Mouse (Mus musculus) layer of hippocampus, postnatal 36 days (tissue): ENCODE data around the gene Atp1a1. TPM values are rescaled to one million over a fixed set of nuclear protein-coding genes. Genes with fewer than 3 reads are reported as not detected.

Source experiments
- DNase-seq, 2 experiments: peaks; one replicate each; pipeline ENCODE4 v3.0.0; 2022
- total RNA-seq, 2 experiments: library from RNA; stranded (reverse); gene quantifications; 2 replicates each; pipeline ENCODE4 v1.2.3; 2021

The Atp1a1 gene
- total RNA-seq, 2 experiments from 2014 or later: 462 to 484 TPM

DNA sequence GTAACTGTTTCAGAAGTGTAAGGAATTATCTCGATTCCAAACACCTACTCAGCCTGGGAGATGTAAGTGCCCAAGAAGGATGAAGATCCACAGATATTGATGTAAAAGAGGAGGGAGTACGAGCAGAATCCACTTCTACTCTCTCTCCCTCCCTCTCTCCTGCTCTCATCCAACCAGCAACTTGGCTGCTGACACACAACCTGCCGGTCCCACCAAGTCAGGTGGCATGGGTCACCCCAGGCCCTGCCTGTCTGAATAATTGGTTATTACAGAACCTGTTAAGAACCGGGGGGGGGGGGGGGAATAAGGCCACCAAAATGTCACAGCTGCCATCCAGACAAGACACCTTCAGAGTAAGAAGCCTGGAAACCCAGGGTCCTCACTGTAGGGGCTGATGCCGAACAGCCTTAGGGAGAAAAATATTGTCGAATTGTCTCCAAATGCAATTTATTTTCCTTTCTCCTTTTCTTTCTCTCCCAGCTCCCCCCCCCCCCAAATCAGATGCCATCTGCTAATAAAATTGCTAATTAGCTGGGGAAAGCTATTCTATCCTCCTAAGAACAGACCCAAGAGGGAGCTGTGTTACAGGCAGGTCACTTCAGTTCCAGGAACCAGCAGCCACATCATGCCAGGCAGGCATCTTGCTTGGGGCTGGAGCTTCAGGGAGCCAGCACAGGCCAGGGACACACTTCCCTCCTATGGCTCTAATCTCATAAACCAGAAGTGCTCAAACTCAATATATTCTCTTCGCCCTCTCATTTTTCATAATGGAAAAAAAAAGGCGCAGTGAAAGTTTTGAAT is 6.7 kb upstream of the Atp1a1 start:
- no peak for DNase-seq

DNA sequence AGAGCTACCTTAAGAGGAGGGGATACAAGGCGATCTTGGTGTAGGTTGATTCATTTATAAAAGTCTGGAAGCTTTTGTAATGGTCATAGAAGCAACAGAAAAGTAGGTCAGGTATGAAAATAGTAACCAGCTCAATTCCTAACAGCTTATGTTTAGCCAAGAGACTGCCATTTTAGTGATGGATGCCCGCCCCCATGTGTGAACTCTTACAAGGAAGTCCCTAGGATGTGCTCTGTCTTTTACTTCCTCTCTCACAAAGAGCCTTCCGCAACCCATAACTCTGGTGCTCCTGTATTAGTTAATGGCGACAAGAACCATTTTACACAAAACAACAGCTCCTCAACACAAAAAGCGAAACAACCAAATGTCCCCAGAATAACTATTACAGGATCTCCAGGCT is 4.8 kb upstream of the Atp1a1 start:
- no peak for DNase-seq

DNA sequence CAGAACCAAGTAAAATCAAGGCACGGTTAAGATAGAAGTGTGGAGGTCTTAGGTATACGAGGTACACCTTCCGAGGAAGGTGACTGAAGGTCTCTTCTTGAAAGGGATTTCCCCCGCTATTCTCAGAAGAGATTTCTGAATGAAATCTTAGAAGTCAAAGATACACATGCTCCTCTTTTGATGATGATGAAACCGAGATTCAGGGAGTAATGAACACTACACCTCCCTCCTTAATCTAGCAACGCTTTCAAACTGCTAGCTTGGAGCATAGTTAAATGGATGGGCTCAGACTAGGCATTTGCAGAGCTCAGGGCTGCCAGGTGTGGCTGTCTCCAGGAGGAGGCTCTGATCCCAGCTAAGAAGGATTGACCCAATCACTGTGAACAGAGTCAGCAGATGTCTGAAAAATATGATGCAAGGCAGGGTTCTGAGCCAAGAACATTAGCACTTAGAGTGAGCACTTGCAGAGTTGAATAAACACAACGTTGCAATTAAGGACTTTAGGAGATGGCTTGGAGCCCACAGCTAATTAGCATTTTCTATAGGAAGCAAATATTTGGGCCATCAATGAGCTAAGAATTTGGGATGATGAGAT is 2.5 kb upstream of the Atp1a1 start:
- no peak for DNase-seq

DNA sequence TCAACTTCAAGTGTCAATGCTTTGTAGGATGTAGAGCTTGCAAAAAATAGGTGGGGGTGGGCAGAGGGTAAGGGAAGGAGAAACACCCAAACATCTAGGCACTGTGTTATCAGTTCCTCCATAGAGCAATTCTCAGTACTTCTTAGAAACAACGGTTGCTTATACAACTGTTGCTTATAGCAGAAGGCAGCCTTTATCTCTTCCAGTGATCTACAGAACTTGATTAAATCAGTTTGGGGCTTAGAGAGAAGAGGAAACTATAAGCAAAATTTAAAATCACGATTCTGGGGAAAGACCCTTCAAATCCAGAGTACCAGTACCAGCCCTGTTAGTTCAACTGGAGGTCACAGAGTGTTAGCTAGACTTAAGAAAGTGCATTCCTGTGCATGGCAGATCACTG is 1.2 kb upstream of the Atp1a1 start:
- no peak for DNase-seq

DNA sequence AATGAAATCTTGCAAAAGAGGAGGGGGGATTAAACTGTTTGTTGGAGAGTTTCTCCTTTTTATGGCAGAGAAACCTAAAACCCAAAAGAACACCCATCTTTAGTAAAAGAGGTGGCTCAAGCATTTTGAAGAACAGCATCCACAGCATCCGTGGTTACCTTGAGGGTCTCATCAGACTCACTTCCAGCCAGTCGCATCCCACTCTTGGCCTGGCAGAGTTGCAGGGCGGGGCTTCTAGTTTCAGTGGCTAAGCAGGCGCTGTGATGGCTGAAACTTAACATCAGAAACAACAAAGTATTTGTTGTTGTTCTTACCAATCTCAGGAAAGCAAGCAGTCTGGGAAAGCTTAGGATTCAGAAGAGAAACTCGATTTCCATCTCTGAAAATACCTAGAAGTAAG is 807 bp upstream of the Atp1a1 start:
- no peak for DNase-seq

DNA sequence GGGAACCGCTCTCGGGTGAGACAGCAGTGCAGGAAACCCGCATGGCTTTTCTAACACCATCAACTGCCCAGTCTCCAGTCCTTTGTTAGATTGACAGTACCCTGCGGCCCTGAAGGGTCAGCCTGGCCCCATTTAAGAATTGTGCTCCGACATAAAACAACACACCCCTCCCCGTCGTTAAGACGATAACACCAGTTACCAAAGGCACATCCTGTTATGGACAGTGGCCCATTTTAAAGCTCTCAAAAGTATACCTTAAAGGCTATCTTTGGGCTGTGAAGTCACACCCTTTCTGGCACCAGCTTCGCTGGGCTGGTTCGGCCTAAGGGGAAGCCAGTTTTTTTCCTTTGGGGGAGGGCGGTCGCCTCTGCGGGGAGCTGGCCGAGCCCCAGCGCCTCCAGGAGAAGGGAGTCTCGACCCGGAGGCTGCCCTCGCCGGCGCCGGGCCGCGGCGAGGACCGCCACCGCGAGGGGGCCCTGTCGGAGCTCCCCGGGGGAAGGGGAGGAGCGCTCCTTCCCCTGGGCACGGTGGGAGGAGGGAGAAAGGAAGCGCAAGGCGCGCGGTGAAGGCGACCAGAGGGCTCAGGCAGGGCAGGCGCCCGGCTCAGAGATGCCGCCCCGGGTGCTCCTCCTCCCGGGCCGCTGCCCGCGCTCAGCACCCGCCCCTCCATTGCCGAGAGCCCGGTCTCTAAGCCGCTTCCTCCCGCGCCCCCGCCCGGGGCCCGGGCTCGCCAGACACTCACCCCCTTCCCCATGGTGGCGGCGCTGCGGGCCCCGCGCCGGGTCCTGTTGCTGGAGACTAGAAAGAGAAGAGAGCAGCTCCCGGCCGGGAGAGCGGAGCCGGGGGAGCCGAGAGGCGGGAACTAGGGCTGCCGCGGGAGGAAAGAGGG is 579 bp downstream of the Atp1a1 start:
- DNase-seq: peak; percentile 77 to 78

DNA sequence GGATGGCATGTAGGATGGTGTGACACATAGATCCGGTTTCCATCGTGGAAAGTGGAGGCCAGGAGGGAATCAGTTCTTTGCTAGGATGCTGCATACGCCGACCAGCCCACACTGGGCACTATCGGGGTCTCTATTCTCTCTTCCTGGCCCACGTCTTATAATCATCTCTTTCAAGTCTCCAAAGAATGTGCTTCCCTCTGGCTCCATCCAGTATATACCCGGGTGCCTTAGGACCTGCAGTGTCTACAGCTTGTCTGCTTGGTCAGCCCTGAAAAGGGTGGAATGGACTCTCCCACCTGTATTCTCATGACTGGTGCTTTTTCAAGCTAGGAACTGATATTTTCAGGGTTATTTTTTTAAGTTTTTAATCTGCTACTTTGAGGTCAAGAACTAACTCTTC is 1.3 kb downstream of the Atp1a1 start:
- no peak for DNase-seq

DNA sequence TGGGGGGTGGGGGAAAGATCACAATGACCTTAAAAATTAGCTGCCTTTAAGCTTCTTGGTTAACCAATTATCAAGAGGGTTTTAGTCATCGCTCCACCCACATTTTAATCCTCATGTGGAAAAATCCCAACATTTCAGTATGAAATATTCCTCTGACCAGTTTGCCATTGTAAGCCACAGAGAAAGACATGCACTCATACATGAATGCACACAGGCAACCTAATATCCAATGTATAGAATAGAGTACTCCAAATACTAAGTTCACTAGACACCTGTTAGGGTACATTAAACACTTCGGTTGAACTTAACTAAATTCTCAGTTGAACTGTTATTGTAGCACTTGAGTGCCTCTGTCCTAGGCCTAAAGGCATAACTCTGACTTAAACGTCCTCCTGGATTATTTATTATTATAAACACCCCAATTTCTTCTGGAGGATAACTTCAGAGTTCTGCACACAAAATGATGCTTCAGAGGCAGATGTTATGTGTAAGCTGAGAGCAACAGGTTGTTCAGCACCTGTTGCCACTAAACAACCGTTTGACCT is 1.9 kb downstream of the Atp1a1 start:
- no peak for DNase-seq

DNA sequence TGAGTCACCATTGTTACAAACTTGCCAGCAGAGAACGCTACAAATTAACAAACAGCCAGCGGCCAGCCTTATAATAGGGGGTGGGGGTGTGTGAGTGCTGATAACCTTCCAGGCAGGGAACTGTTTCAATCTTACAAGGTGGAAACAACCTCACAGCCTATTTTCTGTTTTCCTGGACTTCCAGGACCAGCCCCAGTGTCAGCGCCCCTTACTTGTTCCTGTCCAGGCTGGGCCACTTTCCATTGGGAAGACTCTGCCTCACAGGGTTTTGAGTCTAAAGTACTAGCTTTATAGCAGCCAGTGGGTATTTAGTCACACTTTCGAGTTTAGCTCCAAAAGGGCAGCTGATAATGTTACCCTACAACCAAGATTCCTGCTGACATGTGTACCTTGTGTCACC is 2.8 kb downstream of the Atp1a1 start:
- no peak for DNase-seq

DNA sequence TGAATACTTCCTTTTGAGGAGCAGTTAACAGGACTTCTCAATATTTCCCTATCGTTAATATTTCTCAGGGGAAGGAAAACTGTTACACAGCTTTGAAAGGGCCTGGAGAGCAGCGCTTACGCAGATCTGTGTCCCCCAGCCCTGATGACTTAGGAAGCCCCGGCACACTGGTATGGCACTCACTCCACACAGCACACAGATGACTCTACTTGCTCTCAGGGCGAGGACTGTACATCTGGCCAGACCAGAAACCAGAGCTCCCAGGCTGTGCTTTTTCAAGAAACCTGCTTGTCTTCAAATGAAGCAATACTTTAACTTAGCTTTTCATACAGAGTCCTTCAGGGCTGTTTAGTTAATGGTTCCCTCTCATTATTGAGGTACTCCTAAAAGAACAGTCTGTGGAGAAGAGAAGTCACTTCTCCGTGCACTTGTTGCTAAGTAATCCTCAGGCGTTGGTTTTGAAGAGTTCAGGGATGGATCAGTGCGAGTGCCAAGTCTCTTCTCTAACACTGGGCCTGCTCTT is 3.4 kb downstream of the Atp1a1 start:
- DNase-seq: no peak

DNA sequence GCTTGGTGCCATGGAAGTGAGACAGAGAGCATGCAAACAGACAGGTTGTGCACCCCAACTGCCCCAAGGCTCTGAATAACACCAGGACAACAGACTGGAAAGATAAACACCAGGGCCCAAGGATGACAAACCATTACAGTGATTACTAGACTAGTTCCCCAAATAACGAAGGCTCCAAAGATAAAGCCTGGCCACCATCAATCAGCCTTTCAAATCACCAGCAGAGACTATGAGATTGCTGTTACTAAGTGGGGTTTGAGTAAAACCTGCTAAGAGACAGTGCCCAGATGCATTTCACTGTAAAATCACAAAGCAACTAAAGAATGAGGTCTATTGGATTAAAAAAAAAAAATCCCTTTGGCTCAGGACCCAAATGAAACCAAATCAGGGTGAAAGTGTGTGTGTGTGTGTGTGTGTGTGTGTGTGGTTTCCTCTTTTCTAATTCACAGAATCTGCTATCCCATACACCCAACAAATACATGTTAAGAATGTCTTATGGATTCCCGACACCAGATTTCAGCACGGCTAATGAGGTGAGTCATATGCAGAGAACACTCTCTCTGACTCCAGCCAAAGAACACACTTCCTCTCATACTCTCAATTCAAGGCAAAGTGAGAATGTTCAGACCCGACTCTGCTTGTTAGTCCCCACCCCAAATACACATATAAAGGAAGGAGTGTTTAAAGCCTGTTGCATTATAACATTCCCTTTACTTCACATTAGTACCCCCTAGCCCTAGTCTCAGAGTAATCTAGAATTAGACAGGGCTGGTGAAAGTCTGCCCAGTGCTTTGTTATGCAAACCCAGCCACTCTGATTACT is 4.4 kb downstream of the Atp1a1 start:
- DNase-seq: no peak

DNA sequence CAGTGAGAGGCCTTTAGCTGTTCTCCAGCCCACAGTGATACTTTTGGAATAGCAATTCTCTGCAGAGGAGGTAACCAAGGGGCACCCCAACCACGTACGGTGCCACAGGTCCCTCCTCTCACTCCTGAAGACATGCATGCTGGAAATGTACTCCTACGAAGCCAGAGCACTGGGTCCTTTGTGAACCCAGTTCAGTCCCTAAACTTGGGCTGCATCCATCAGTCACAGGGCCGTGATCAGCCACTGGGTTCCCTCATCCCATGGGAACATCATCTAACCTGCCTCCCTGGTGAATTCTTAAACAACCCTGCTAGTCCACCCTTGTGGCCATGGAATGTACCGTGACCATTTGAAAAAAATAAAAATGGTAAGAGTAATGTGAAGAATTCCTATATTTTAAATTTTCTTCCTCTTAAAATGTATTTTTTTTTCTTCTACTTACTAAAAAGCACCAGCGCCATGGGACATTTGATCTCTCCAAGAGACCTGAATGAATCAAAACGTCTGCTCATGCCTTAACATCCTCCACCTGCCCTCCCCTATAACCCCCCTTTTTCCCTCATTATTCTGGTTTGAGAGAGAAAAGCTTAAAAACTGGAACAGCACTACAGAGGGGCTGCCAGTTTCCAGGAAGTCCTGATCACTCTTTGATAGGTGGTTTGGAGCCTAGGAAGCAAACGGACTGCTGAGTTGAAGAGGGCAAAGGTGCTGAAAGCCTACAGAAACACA is 5.1 kb downstream of the Atp1a1 start:
- DNase-seq: no peak

DNA sequence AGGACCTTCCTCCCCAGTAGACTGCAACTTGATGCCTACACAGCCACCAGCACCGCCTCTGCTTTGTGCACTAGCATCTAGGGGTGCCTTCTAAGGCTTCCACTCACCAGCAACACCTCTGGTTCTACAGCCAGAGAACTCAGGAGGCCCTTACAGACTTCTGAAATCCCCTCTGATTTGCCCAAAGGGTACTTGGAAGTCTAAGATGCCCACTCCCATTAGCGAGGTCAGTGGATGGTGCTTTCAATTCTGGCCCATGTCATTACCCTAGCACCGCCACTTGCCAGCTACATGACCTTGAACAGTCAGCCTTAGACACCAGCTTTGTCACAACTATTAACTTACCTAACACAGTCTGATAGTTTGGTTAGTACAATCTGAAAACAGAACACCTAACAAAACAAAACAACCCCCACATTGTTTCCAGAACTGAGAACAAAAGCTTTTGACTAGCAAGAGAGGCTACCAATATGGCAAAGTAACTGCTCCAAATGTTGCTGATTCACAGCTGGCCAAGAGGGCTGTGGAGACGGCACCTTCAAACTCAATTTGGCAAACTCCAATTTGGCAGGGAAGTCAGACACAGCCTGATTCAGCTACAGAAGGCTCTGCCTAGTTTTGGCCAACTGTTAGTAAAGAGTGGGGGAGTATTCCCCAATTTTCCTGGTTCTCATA is 6.1 kb downstream of the Atp1a1 start:
- DNase-seq: peak in 1 of 2 experiments; percentile 35

DNA sequence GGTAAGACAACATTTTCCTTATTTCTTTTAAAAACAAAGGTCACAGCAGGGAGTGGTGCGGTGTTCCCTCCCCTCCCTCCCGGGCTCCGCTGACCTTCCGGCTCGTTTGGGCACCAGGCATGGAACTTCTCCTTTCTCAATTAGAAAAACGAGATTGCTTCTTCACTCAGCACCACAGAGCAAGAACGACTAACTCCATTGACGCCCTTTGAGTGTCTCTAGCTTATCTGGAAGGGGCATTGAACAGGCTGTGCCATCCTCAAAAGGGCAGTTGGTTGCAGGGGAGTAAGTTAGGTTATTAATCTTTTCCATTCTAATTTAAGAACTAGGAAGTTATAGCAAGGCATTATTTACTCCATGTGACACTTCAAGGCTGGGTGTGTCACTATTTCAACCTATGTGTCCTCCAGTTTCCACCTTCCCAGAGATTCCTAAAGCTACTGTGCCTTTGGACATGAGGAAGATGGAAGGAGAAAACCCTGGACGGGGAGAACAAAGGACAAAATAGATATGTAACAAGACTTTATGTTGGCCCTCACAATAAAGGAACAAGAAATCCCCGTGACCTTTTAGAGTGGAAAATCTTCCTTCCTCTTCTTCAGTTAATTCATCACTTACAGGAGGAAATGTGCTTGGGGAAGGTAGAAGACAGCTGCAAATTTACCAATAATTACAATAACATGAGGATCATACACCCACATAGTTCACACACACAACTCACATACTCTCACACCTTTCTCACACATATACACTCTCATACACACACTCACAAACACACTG is 7.0 kb downstream of the Atp1a1 start:
- no peak for DNase-seq

DNA sequence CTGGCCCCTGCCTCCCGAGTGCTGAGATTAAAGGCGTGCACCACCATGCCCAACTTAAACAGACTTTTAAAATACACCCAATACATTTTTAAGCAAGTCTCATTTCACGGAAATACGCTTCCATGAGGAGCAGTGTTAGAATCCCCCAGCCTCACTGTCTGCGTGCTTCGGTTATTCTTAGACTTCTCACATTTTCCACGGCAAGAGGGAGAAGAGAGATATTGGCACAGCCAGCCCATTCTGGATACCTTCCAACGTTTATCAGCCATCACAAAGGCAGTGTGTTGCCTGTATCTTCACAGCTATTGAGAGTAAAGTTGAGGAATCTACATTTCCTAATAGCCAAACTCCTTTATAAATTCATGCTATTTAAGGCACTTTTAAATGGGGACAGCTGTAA is 7.8 kb downstream of the Atp1a1 start:
- no peak for DNase-seq

DNA sequence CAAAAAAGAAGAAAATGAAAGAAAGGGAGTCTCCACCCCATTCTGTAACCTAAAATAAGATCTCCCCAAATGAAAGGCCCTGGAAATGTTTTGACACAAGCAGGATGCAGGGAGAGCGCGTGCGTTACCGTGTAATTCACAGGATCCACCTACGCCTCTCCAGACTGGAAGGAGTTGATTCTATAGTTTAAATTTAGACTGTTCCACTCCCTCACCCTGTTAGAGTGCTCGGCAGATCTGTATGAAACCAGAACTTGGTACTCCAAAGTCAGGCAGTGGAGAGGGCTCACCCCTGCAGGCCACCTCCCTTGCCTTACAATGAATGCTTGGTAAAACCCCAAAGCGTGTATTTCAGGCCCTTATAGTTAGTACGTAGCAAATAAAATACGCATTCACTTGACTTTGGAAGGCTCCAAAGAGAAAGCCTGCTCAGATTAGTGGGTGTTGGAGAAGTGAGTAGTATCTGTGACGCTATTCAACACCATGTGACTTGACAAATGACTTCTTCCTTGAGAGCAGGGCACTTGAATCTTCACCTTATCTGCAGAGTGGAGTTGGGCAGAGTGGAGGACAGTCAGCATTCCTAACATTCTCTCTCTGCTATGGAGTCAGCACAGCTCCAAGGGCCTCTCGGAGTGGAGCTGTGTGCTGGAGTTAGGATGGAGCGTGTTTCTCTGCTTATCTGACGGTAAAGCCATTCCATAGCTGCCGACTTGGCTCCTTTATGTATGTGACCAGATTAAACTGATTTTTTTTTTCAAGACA is 8.4 kb downstream of the Atp1a1 start:
- DNase-seq: no peak

DNA sequence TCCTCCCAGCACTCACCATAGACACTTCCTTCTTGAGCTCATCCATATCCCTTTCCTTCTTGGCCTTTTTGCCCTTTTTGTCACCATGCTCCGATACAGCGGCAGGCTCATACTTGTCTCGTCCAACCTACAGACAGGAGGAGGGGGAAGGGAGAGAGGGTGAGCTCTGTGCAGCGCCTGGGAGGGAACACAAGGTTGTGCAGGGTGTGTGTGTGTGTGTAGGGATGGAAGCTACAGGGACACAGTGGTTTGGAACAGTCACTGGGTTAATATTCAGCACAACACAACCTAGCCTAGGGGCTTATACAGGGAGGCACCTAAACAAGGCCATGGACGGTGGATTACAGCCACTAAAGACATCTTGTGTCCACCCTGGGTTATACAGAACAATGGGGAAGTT is 9.5 kb downstream of the Atp1a1 start:
- DNase-seq: no peak

DNA sequence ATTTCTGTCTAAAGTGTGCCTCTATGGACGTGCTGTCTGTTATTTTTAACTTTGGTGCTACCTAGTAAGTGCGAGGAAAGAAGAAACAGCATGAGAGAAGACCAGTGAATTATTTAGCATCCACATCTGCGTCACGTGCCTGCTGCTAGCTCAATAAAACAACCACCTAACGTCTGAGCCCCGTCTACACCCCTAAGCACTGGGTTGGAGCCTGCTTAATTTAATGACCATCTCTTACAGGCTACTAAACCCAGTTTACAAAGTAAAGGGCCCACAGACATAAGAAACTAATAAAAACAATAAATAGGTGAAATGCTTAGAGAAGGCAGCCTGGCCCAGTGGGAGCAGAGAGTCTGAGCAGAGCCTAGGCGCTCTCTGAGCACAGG is 11.2 kb downstream of the Atp1a1 start:
- DNase-seq: no peak
